Mouse (Mus musculus) v-Abl transformed pro-B cells (cell line): ENCODE data around the gene Eno1.

Experiments
- in situ Hi-C, 2 experiments: fragments of 400-800 bp; cut with MboI; formaldehyde crosslinking; loops; one replicate each; pipeline ENCODE4 v1.15.1; 2025; ENCODE audit not compliant: unreplicated experiment in 2 of 2

Eno1 gene

DNA sequence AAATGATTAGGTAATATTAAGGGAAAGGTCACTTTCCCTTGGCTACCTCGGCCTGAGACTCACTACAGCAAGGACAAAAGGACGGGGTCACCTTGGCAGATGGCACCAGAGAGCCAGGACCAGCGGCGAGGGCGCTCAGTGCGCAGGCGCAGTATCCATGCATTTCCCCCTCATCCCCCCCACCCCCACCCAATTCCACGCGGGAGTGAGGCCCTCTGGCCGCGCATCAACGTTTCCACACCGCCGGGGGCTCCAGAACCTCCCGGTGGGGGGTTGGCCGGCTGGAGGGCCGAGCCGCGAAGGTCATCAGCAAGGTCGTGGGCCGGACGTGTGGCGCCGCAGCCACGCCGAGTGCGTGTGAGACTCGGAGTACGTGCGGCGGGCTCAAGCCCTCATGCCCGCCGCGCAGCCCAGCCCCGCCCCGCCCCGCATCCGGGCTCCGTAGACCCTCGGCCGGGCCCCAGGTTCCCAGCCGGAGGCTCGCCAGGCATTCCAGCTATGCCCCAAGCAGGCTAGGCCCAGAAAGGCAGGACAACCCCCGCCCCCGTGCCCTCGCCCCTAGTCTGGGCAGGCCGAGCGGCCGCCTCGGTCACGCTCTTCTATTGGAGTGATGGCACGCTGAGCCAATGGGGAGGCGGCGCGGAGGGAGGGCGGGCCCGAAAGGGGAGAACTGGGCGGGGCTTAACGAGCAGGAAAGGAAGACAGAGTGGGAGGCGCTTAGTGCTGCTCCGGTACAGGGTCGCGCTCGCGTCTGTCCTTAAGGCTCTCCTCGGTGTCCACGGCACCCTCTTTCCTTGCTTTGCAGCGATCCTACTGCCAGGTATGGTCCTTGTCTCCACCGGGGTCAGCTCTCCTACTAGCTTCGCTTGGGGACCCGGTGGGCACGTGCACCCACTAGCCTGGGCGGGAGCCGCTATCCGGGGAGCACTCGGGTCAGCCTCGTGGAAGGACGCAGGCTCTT lies at the start of gene Eno1:
Gene Eno1 (plus strand): TSS at position 201 of the 961 bp plus-strand sequence.
- in situ Hi-C loops: no loop called here

GRCm38 (mm10) chr4:150188236-150188635 lies 48.3 kb upstream of the Eno1 start:
- in situ Hi-C loops: loop anchor here (5.0 to 10.0 kb wide), 3 partner anchors 34 to 137 kb away; no protein-coding TSS in a partner anchor

DNA sequence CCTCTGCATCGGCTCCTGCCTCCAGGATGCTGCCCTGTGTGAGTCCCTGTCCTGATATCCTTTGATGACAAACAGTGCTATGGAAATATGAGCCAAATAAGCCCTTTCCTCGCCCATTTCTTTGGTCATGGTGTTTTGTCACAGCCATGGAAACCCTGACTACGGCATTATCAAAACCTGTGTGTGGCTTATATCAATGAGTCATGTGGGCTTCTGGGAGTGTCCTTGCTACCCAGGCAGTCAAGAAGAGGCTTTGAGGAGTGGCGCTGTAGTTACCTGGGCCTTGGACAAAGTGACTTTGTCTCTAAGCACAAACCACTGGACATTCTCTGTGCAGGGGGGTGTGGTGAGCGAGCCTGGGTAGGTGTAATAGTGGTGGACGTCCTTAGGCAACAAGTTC lies 44.3 kb upstream of the Eno1 start:
- in situ Hi-C loops: no loop called here

DNA sequence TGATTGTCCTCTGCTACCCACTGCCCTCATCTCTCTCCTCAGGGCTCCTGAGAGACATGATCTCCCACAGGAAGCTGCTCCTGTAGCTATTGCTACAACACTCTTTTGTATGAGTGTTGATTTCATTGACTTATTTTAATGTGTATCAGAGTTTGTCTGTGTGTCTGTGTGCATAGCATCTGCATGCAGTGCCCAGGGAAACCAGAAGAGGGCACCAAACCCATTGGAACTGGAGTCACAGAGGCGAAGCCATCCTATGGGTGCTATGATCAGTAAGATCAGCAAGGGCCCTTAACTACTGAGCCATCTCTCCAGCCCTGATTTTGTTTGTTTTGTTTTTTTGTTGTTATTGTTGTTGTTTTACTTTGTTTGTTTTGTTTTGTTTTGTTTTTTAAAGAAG lies 42.6 kb upstream of the Eno1 start:
- in situ Hi-C loops: no loop called here

GRCm38 (mm10) chr4:150198268-150198667 lies 38.3 kb upstream of the Eno1 start:
- in situ Hi-C loops: no loop called here

GRCm38 (mm10) chr4:150201232-150201631 lies 35.3 kb upstream of the Eno1 start, which contains the start of gene Car6:
TSS of gene Car6 (minus strand) at chr4:150201332.
- in situ Hi-C loops: no loop called here

DNA sequence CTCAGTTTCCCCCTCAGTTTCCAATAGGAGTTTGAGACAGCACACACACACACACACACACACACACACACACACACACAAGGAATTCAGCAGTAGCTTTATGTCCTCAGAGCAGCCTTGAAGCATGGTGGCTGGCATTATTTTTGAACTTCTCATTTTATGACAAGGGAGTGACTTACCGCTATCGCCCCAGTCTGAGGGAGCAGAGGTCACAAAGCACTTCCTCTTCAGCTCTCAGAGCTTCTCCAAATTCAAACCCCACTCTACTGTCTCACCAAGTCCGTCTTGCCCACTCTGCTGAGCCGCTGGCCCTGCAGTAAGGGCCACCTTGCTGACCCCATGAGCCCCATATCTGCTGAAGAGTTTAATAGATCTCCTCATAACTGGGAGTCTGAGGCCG lies 33.8 kb upstream of the Eno1 start:
- in situ Hi-C loops: no loop called here

DNA sequence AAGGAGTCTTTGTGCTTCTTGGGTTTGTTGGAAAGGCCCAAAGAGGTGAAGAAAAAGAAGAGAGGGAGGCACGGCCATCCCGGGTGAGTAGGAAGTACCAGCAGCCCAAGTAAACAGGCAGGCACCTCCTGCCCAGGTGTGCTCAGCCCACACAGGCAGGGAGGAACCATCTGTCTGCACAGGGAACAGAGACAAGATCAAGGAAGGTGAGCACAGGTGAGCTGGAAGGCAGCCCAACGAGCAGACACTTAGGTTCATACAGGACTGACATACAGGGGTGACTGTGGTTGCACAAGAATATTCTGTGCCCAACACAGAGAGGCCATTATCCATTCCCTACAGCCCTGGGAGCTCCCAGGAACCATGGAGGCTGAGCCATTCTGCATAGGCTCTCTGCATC lies 31.6 kb upstream of the Eno1 start:
- in situ Hi-C loops: no loop called here

DNA sequence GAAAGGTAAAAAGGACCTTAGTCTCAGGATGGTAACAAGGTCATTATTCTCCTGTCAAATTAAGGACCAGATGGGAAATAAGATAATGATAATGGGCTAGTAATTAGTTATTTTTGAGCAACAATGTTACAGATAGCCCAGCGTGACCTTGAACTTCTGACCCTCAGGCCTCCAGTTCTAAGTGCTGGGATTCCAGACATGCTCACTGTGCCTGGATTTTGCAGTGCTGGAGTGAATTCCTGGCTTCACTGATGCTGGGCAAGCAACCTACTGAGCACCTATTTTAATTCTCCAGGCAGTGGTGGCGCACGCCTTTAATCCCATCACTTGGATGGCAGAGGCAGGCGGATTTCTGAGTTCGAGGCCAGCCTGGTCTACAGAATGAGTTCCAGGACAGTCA lies 26.8 kb upstream of the Eno1 start:
- in situ Hi-C loops: no loop called here

GRCm38 (mm10) chr4:150210306-150210705 lies 26.2 kb upstream of the Eno1 start:
- in situ Hi-C loops: no loop called here

DNA sequence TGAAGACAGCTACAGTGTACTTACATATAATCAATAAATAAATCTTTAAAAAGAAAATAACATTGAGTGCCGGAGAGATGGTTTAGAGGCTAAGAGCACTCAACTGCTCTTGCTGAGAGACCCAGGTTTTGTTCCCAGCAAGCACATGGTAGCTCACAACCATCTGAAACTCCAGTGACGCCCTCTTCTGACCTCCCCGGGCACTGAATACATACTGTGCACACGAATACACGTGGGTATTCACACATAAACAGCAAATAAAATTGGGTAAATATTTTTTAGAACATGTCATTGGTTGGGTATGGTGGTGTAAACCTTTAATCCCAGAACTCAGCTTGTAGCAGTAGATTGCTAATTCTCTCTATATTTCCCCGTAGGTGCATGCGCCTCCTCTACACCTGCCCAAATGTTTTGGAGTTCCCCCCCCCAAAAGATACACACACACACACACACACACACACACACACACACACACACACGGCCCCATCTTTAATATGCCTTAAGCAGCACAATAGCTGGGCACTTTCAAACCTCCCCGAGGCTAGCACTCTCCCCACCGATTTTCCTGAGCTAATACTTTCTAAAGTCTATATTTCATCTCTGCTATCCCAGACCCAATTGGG lies 24.5 kb upstream of the Eno1 start:
- in situ Hi-C loops: no loop called here

DNA sequence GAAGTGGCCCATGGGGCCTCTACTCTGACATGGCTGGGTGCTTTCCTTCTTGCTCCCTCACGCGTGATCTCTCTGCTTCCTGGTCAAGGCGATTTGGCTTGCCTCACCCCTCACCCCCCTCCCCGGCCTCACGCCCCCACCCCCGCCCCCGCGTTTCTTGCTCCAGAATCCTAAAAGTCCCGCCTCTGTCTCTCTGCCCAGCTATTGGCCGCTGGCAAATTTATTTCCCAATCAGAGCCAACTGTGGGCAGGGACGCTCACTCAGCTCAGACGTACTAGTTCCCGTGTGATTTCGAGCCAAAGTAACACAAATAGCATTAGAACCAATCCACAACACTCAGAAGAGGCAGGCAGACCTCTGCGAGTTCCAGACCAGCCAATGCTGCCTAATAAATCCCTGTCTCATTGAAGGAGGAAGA lies 24.0 kb upstream of the Eno1 start:
- in situ Hi-C loops: no loop called here

DNA sequence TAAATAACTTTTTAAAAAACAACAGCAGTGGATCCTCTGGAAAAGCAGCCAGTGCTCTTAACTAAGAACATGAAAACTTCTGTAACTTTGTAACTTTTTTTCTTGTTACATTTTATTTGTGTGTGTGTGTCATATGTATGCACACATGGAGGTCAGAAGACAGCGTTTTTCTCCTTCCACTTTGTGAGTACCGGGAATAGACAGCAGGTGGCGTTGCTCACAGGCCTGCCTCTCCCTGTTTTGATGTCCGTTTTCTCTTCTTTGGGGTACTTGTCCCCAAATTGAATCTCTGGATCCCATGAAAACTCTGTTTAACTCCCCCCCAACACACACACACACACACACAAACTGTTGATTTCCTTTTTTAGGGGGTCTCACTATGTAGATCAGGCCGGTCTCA lies 22.6 kb upstream of the Eno1 start:
- in situ Hi-C loops: no loop called here

- in situ Hi-C loops: no loop called here
Measured at GRCm38 (mm10) chr4:150216423-150216822, 20.1 kb upstream of the Eno1 start.

GRCm38 (mm10) chr4:150217042-150217554 lies 19.4 kb upstream of the Eno1 start:
- in situ Hi-C loops: no loop called here

DNA sequence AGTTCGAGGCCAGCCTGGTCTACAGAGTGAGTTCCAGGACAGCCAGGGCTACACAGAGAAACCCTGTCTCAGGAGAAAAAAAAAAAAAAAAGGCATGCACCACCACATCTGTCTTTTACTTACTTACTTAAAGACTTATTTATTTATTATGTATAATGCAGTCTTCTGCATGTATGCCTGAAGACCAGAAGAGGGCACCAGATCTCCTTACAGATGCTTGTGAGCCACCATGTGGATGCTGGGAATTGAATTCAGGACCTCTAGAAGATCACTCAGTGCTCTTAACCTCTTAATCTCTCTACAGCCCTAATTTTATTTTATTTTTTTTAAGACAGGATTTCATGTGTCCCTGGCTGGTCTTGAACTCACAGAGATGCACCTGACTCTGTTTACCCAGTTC lies 18.6 kb upstream of the Eno1 start:
- in situ Hi-C loops: no loop called here

DNA sequence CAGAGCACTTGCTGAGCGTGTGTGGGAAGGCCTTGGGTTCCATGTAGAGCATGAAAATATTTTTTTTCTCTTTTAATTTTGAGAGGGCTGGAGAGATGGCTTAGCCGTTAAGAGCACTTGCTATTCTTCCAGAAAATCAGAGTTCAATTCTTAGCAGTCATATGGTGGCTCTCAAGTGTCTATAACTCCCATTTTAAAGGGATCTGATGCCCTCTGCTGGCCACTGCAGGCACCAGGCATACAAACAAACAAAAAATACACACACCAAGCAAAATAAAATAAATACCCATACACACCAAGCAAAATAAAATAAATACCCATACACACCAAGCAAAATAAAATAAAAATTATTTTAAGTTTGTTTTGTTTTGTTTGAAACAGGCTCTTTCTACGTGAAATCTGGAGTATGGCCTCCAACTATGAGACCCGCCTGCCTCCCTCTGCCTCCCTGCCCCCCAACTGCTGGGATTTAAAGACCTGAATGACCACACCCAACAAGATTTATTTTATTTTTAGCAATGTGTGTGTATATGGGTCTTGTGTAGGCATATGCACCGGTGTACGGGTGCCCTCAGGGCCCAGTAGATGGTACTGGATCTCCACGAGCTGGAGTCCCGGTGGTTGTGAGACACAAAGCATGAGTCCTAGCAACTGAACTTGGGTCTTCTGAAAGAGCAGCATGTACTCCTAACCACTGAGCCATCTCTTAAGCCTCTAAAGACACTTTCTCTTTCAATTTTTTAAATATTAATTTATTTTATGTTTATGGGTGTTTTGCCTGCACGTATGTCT lies 16.8 kb upstream of the Eno1 start:
- in situ Hi-C loops: loop anchor here (5.0 kb wide), 1 partner anchor 32 kb away; no protein-coding TSS in a partner anchor

GRCm38 (mm10) chr4:150220584-150220983 lies 15.9 kb upstream of the Eno1 start:
- in situ Hi-C loops: loop anchor here (5.0 kb wide), 1 partner anchor 33 kb away; no protein-coding TSS in a partner anchor

DNA sequence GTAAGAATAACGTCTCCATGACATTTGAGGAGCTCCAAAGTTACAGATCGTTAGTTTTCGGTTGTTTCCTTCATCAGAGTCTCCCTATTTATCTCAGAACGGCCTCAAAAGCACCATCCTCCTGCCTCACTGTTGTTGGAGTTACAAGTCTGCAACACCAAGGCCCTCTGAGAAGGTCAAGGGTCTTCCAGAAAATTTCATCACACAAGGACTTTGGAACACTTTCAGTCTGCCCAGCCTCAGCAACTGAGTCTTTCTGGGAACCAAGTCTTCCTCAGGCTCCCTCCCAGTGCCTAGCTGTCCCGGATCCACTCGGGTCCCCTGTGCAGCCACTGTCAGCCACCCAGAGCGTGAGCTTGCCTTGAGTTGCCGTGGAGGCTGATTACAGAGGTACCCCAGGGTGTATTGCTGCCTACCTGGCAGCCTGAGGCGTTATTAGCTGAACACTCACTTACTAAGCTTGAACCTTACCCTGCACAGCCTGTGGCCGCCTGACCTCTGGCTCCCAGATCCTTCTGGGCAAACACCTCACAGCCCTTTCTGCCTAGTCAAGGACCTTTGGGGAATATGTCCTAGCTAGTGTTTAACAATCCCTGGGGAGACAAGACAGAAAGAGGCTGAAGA lies 15.4 kb upstream of the Eno1 start:
- in situ Hi-C loops: loop anchor here (5.0 kb wide), 1 partner anchor 34 kb away; no protein-coding TSS in a partner anchor

GRCm38 (mm10) chr4:150223830-150224229 lies 12.7 kb upstream of the Eno1 start:
- in situ Hi-C loops: loop anchor here (5.0 kb wide), 1 partner anchor 37 kb away; no protein-coding TSS in a partner anchor
